ENCODE assay signal across 18 mouse cellular contexts in genomic region chr17:4639531-4639930, GRCm38 (mm10).
A peak's percentile ranks its signal among the peaks of the same experiment; 100 is the strongest.
DNase-seq lines count a peak whose midpoint lies in the region.
"Had no signal": no experiment of that assay in that cellular context is flagged by ENCODE, and none has a peak within 500 bp of the region (broad histone marks: within the 10 kb centered on the region; RNA-seq: fewer than 3 reads in every experiment).

No protein-coding gene starts in this region.

- DNase-seq in heart, adult 11 months, result peak; percentile 21
- no peak for DNase-seq in heart, postnatal 25 days (ENCODE audit: low spot score)
- peak; percentile 55 for DNase-seq in kidney, adult 9 months
- DNase-seq in kidney, postnatal 4 days, result no peak
- no peak for DNase-seq in testis, postnatal 14 days (ENCODE audit: low spot score)
- DNase-seq: adrenal gland, adult 2 months; adrenal gland, postnatal 10 days; adrenal gland, postnatal 25 days; cerebellum, adult 11-12 months; cerebellum, adult 2 months; cerebellum, adult 9-10 months; cerebellum, postnatal 10 days; cerebellum, postnatal 25 days had no signal

- intact Hi-C loops in heart, postnatal 25 days (cut with DNase I), result no loop called here

- H3K27ac ChIP-seq in brown adipose tissue, adult 24 weeks (replicated peaks; ENCODE audit: low read depth, low read length), result peak overlapping the region; percentile 44
- H3K27ac ChIP-seq: embryonic facial prominence, embryonic 10.5 days; embryonic facial prominence, embryonic 12.5 days; forebrain, embryonic 13.5 days; forebrain, embryonic 15.5 days had no signal

- no peak overlapping the region for H3K4me3 ChIP-seq in brown adipose tissue, adult 24 weeks (ENCODE audit: insufficient read depth, low read depth, low read length)
- H3K4me3 ChIP-seq: embryonic facial prominence, embryonic 10.5 days; embryonic facial prominence, embryonic 12.5 days; forebrain, embryonic 13.5 days; forebrain, embryonic 15.5 days had no signal

- peaks cover 9% of the 10 kb centered on the region for H3K4me1 ChIP-seq in brown adipose tissue, adult 24 weeks (ENCODE audit: control insufficient read depth, insufficient read depth, insufficient read length, low read length)
- H3K4me1 ChIP-seq: embryonic facial prominence, embryonic 10.5 days; embryonic facial prominence, embryonic 12.5 days had no signal

Comparison
In these comparisons a context has a peak if more than half of its experiments do, and no peak if none do; other contexts are left out.
1. DNase-seq: peak in heart, adult 11 months (single experiment) and kidney, adult 9 months (single experiment); none in heart, postnatal 25 days (single experiment), kidney, postnatal 4 days (0 of 2) and testis, postnatal 14 days (single experiment).